Mouse (Mus musculus): Measurements from ENCODE around the gene Fam13c. TPM values are rescaled to one million over a fixed set of nuclear protein-coding genes. Genes with fewer than 3 reads are reported as not detected.
A peak's percentile ranks its signal among the peaks of the same experiment; 100 is the strongest.

Gene Fam13c
- 6.6 and 6.7 TPM in 2 replicates for polyA plus RNA-seq (2015; fragmentation: Nextera tagmentation; extraction: Ambion mirVana)

GRCm38 (mm10) chr10:70439676-70440521 is at the start of gene Fam13c:
TSS of gene Fam13c (plus strand) at chr10:70440481.
- 10% methylated on average over 24 of the region's 24 CpGs for WGBS
- H3K27ac ChIP-seq (ENCODE audit: low read length) = peak within 1 kb of the TSS; percentile 79

GRCm38 (mm10) chr10:70395900-70396299 is 44.4 kb upstream of the Fam13c start:
- Histone ChIP-seq H3K36me3 (ENCODE audit: insufficient read depth, low read length) (no peaks in the 10 kb centered on the region), H3K4me1 (ENCODE audit: insufficient read depth, low read length) (no peaks in the 10 kb centered on the region), H3K27ac (ENCODE audit: low read length) (no peak overlapping the region), H3K9me3 (ENCODE audit: low read length) (peaks cover 24% of the 10 kb centered on the region), H3K4me3 (ENCODE audit: low read length) (no peak overlapping the region), H3K27me3 (ENCODE audit: insufficient read depth, low read length) (no peaks in the 10 kb centered on the region), H3K4me2 (replicated peaks; ENCODE audit: low read depth, low read length) (no peak overlapping the region), H3K9ac (replicated peaks; ENCODE audit: low read length) (no peak overlapping the region)
- 80% methylated on average over 5 of the region's 5 CpGs for WGBS
- no peak for ATAC-seq (ENCODE audit: low FRiP score, low TSS enrichment)

More at GRCm38 (mm10) chr10:70439676-70440521, at the start of gene Fam13c:
- no peaks in the 10 kb centered on the region for H3K27me3 ChIP-seq (ENCODE audit: insufficient read depth, low read length)
- H3K9me3 ChIP-seq (ENCODE audit: low read length) = 0 out of 2 replicates have a peak, but pooled peaks cover 2% of the 10 kb centered on the region
- H3K36me3 ChIP-seq (ENCODE audit: insufficient read depth, low read length) = no peaks in the 10 kb centered on the region
- ATAC-seq (ENCODE audit: low FRiP score, low TSS enrichment) = peak; percentile 69
- peak within 1 kb of the TSS; percentile 97 for H3K4me2 ChIP-seq (replicated peaks; ENCODE audit: low read depth, low read length)
- H3K4me3 ChIP-seq (ENCODE audit: low read length) = peak within 1 kb of the TSS; percentile 77
- peak within 1 kb of the TSS; percentile 77 for H3K9ac ChIP-seq (replicated peaks; ENCODE audit: low read length)
- peaks cover 10% of the 10 kb centered on the region for H3K4me1 ChIP-seq (ENCODE audit: insufficient read depth, low read length)

GRCm38 (mm10) chr10:70398224-70398623 is 42.1 kb upstream of the Fam13c start:
- no peaks in the 10 kb centered on the region for H3K4me1 ChIP-seq (ENCODE audit: insufficient read depth, low read length)
- ATAC-seq (ENCODE audit: low FRiP score, low TSS enrichment) = no peak
- 92% methylated on average over 6 of the region's 6 CpGs for WGBS

GRCm38 (mm10) chr10:70402006-70402405 is 38.3 kb upstream of the Fam13c start:
- ATAC-seq (ENCODE audit: low FRiP score, low TSS enrichment) = no peak
- no peaks in the 10 kb centered on the region for H3K36me3 ChIP-seq (ENCODE audit: insufficient read depth, low read length)
- H3K9me3 ChIP-seq (ENCODE audit: low read length) = peaks cover 15% of the 10 kb centered on the region
- no peaks in the 10 kb centered on the region for H3K4me1 ChIP-seq (ENCODE audit: insufficient read depth, low read length)
- no peaks in the 10 kb centered on the region for H3K27me3 ChIP-seq (ENCODE audit: insufficient read depth, low read length)
- WGBS = 68% methylated on average over 4 of the region's 4 CpGs
- H3K4me2 ChIP-seq (replicated peaks; ENCODE audit: low read depth, low read length) = no peak overlapping the region
- no peak overlapping the region for H3K4me3 ChIP-seq (ENCODE audit: low read length)
- H3K9ac ChIP-seq (replicated peaks; ENCODE audit: low read length) = no peak overlapping the region
- no peak overlapping the region for H3K27ac ChIP-seq (ENCODE audit: low read length)

More at GRCm38 (mm10) chr10:70398224-70398623, 42.1 kb upstream of the Fam13c start:
- no peak overlapping the region for H3K4me2 ChIP-seq (replicated peaks; ENCODE audit: low read depth, low read length)
- peaks cover 22% of the 10 kb centered on the region for H3K9me3 ChIP-seq (ENCODE audit: low read length)
- no peak overlapping the region for H3K27ac ChIP-seq (ENCODE audit: low read length)
- no peaks in the 10 kb centered on the region for H3K27me3 ChIP-seq (ENCODE audit: insufficient read depth, low read length)
- no peaks in the 10 kb centered on the region for H3K36me3 ChIP-seq (ENCODE audit: insufficient read depth, low read length)
- no peak overlapping the region for H3K9ac ChIP-seq (replicated peaks; ENCODE audit: low read length)
- H3K4me3 ChIP-seq (ENCODE audit: low read length) = no peak overlapping the region

GRCm38 (mm10) chr10:70402711-70403110 is 37.6 kb upstream of the Fam13c start:
- Histone ChIP-seq H3K4me3 (ENCODE audit: low read length) (no peak overlapping the region), H3K9me3 (ENCODE audit: low read length) (peaks cover 15% of the 10 kb centered on the region), H3K4me1 (ENCODE audit: insufficient read depth, low read length) (no peaks in the 10 kb centered on the region), H3K9ac (replicated peaks; ENCODE audit: low read length) (no peak overlapping the region), H3K27me3 (ENCODE audit: insufficient read depth, low read length) (no peaks in the 10 kb centered on the region), H3K27ac (ENCODE audit: low read length) (no peak overlapping the region), H3K4me2 (replicated peaks; ENCODE audit: low read depth, low read length) (no peak overlapping the region), H3K36me3 (ENCODE audit: insufficient read depth, low read length) (no peaks in the 10 kb centered on the region)
- WGBS = 84% methylated on average over 4 of the region's 4 CpGs
- no peak for ATAC-seq (ENCODE audit: low FRiP score, low TSS enrichment)

- Histone ChIP-seq H3K36me3 (ENCODE audit: insufficient read depth, low read length) (no peaks in the 10 kb centered on the region), H3K4me3 (ENCODE audit: low read length) (no peak overlapping the region), H3K4me1 (ENCODE audit: insufficient read depth, low read length) (no peaks in the 10 kb centered on the region), H3K27me3 (ENCODE audit: insufficient read depth, low read length) (no peaks in the 10 kb centered on the region), H3K9me3 (ENCODE audit: low read length) (no peaks in the 10 kb centered on the region), H3K4me2 (replicated peaks; ENCODE audit: low read depth, low read length) (no peak overlapping the region), H3K27ac (ENCODE audit: low read length) (no peak overlapping the region), H3K9ac (replicated peaks; ENCODE audit: low read length) (no peak overlapping the region)
- 83% methylated on average over 6 of the region's 6 CpGs for WGBS
- ATAC-seq (ENCODE audit: low FRiP score, low TSS enrichment) = no peak
Measured at GRCm38 (mm10) chr10:70417811-70418486, 22.3 kb upstream of the Fam13c start.

- no peak for ATAC-seq (ENCODE audit: low FRiP score, low TSS enrichment)
- no peak overlapping the region for H3K4me3 ChIP-seq (ENCODE audit: low read length)
- 86% methylated on average over 15 of the region's 15 CpGs for WGBS
Measured at GRCm38 (mm10) chr10:70419282-70420264, 20.7 kb upstream of the Fam13c start.

GRCm38 (mm10) chr10:70426373-70426772 is 13.9 kb upstream of the Fam13c start:
- no peak overlapping the region for H3K27ac ChIP-seq (ENCODE audit: low read length)
- H3K4me3 ChIP-seq (ENCODE audit: low read length) = no peak overlapping the region
- WGBS = 44% methylated on average over 3 of the region's 3 CpGs
- no peak for ATAC-seq (ENCODE audit: low FRiP score, low TSS enrichment)
- H3K4me2 ChIP-seq (replicated peaks; ENCODE audit: low read depth, low read length) = no peak overlapping the region
- H3K9me3 ChIP-seq (ENCODE audit: low read length) = no peaks in the 10 kb centered on the region
- H3K27me3 ChIP-seq (ENCODE audit: insufficient read depth, low read length) = no peaks in the 10 kb centered on the region
- H3K36me3 ChIP-seq (ENCODE audit: insufficient read depth, low read length) = no peaks in the 10 kb centered on the region
- no peak overlapping the region for H3K9ac ChIP-seq (replicated peaks; ENCODE audit: low read length)
- H3K4me1 ChIP-seq (ENCODE audit: insufficient read depth, low read length) = no peaks in the 10 kb centered on the region

More at GRCm38 (mm10) chr10:70419282-70420264, 20.7 kb upstream of the Fam13c start:
- H3K4me2 ChIP-seq (replicated peaks; ENCODE audit: low read depth, low read length) = no peak overlapping the region
- no peaks in the 10 kb centered on the region for H3K9me3 ChIP-seq (ENCODE audit: low read length)
- no peak overlapping the region for H3K9ac ChIP-seq (replicated peaks; ENCODE audit: low read length)
- no peaks in the 10 kb centered on the region for H3K36me3 ChIP-seq (ENCODE audit: insufficient read depth, low read length)
- no peaks in the 10 kb centered on the region for H3K4me1 ChIP-seq (ENCODE audit: insufficient read depth, low read length)
- H3K27ac ChIP-seq (ENCODE audit: low read length) = no peak overlapping the region
- no peaks in the 10 kb centered on the region for H3K27me3 ChIP-seq (ENCODE audit: insufficient read depth, low read length)

GRCm38 (mm10) chr10:70428121-70428662 is 12.1 kb upstream of the Fam13c start:
- Histone ChIP-seq H3K4me3 (ENCODE audit: low read length) (no peak overlapping the region), H3K4me2 (replicated peaks; ENCODE audit: low read depth, low read length) (no peak overlapping the region), H3K4me1 (ENCODE audit: insufficient read depth, low read length) (no peaks in the 10 kb centered on the region), H3K27me3 (ENCODE audit: insufficient read depth, low read length) (no peaks in the 10 kb centered on the region), H3K9me3 (ENCODE audit: low read length) (no peaks in the 10 kb centered on the region), H3K27ac (ENCODE audit: low read length) (no peak overlapping the region), H3K36me3 (ENCODE audit: insufficient read depth, low read length) (no peaks in the 10 kb centered on the region), H3K9ac (replicated peaks; ENCODE audit: low read length) (no peak overlapping the region)
- WGBS = 77% methylated on average over 5 of the region's 5 CpGs
- no peak for ATAC-seq (ENCODE audit: low FRiP score, low TSS enrichment)

Data from kidney, embryonic 16.5 days (tissue).